Mouse (Mus musculus): ENCODE data around the gene Mia.

Gene Mia

DNA sequence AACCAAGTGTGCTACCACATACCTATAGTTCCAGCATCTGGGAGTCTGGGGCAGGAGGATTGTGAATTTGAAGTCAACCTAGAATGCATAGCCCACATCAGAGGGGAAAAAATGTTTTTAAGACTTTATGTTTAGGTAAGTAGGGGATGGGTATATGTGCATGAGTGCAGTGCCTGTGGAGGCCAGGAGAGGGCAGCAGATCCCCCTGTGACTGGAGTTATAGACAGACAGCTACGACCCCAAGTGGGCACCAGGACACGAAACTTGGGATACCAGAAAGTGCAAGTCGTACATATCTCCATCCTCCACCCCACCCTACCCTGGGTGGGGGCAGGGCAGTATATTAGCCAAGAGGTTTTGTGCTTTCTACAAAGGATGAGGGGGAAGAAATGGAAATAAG lies 4.0 kb upstream of the Mia start:
- peak; percentile 68 for DNase-seq (ENCODE audit: low read depth)

DNA sequence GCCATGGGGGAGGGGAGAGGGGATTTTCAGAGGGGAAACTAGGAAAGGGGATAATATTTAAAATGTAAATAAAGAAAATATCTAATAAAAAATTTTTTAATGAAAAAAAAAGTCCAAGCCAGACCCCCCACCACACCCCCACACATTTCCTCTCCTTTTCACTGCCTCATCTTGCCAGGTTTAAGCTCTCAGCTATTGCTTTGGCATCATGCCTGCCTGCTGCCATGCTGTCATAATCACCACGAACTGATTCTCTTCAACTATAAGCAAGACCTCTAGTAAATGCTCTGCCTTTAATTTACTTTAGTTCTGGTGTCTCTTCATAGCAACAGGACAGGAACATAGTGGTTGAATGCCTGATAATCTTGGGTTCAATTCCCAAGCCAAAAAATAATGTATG lies 1.5 kb upstream of the Mia start:
- no peak for DNase-seq (ENCODE audit: low read depth)

DNA sequence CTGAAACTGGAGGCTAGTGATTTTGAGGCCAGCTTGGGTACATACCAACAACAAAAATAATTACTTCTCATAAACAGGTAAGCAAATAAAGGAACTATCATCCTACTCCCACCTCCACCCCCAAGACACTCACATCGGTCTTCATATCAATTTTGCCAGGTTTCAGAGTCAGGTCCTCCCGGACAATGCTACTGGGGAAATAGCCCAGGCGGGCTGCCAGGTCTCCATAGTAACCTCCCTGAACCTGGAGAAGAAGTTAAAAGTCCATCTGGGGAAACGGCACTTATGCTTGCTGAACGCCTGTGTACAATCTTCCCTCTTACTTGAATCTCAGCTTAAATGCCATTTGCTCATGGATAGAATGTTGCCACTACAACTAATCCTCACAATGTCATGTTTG lies 921 bp downstream of the Mia start:
- DNase-seq (ENCODE audit: low read depth): no peak

DNA sequence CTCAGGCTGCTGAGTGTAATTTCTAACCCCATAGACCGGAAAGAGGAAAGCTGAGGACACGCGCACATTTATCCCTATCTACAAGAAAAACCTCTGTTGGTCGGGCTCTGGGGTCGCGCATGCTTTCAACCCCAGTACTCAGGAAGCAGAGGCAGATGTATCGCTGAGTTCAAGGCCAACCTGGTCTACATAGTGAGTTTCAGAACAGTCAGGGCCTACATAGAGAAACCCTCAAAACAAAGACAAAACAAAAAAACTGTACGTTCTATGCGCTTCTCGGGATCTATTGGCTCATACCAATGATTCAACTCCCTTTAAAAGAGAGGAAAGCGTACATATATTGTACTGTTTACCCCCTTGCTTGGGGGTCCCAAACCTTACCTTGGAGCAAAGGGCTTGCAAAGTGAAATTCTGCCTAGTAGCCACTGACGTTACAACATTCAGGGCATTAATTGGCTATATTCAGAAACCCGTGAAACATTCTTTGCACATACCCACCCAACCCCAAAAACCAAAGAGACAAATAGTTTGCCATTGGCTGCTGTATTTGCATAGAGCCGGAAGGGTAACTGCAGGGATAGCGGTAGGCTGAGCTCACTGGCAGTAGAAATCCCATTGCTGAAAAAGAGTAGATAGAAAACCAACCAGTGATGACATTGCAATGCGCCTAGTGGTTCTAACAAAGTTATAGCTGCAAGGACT lies 1.6 kb downstream of the Mia start:
- no peak for DNase-seq (ENCODE audit: low read depth)

DNA sequence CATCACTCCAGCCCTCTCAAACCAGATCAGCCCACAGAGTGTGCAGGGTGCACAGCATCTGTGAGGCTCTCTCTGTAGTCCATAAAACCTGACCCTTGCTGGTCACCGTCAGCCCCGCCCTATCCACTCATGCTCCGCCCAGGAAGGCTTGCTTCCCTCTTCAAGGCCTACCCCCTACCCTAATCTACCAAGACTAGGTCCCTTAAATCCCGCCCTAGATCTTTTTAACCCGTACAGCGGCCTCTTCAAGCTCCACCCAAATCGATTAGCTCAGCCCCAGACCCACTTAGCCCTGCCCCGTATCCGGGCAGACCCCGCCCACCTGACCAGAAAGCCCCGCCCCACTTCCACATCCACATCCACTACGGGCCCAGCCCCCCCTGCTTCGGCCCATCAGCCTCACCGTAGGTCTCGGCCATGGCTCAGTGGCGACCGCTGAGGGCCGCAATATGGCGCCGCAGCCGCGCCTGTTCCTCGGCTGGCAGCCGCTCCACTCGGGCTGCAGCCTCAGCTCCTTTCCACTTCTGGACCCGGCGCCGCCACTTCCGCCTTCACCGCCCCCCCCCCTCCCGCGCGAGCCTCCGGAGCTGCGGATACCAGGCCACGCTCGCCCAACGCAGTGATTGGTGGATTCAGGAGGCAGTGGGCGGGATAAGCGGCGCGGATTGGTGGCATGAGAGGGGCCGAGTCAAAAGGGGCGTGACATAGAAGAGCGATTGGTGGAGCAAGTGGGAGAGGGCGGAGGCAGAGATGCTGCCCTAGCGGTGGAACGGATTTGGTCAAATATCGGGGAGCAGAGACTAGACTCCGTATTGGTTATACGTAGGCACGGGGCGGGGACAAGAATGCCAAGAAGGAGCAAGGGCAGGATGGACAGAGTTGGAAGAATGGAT lies 2.4 kb downstream of the Mia start, which contains the start of gene Rab4b:
Gene Rab4b, minus strand, starts transcription at position 573 of the 893 bp plus-strand sequence.
- DNase-seq (ENCODE audit: low read depth): peak; percentile 100

DNA sequence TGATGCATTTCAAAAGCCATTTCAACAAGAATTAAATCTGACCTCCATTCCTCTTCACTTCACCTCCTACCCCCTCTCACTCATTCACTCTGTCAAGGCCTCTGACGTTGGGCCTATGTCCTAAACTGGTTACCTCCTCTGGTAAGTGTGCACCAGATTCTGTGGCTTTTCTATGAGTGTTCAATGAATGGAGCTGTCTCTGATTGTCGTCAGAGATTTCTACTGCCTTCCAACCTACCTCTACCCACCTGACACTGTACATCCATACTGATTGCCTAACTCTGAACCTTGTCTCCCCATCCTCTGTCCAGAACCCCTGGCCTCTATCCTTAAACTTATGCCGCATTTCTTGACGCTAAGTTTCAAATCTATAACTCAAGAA lies 3.0 kb downstream of the Mia start:
- DNase-seq (ENCODE audit: low read depth): no peak

DNA sequence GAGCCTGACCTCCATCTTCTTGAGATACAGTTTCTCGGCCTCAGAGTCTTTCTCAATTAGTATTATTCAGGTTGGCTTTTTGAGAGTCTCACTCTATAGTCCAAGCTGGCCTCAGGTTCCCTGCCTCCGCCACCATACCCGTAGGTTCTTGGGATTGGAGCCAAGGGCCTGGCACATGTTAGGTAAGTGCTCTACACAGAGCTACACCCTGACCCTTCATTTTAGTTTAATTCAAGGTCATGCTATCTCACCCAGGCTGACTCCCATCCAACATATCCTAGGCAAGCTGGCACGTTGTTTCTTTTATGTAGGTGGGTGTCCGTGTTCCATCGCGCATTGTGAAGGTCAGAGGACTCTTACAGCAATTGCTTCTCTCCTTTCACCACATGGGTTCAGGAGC lies 6.1 kb downstream of the Mia start:
- no peak for DNase-seq (ENCODE audit: low read depth)

DNA sequence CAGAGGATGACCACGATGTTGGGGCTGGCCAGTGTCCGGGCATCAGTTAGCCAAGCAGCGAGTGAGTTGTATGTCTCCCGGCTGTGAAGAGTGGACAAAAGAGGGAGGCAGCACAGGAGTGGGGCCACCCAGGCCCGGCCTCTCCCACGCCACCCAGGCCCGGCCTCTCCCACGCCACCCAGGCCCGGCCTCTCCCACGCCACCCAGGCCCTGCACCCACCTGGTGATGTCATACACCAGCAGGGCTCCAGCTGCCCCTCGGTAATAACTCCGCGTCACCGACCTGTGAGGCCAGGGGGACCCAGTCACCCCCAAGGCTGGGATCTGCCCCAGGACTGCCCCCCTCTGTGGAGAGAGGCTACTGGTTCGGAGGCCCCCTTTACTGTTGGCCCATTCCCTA lies 6.5 kb downstream of the Mia start:
- no peak for DNase-seq (ENCODE audit: low read depth)

DNA sequence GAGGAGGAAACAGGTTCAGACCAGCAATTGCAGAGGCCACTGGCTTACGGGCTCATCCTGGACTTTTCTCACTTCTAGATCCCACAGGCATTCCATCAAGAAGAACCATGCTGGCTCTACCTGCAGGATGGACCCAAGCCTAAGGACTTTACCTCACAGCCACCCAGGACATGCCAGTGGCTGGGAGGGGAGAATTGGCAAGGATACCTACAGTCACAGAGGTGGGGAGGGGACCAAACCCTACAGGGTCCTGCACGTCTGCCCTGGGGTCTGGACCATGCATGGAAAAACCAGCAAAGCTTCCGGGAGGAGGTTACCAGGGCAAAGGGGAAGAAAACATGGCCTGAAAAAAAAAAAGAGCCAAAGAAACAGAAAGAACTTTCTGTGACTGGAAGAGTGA lies 10.0 kb downstream of the Mia start:
- DNase-seq (ENCODE audit: low read depth): no peak

DNA sequence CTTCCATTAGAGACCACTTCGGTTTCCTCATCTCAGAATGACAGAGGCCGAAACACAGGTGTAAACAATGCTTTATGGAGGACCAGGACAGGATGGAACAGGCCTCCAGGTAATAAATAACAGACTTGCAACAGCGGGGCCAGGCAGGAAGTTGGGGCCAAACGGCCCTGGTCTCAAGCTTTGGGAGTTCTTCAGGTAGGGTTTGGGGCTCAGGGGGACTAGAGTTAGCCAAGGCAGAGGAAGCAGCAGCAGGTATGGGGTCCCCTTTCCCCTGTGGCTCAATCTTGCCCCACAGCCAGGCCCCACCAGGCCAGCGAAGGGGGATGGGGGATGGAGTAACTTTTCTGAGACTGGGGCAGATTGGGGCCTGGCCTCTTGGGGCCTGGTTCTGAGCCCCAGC lies 12.6 kb downstream of the Mia start:
- DNase-seq (ENCODE audit: low read depth): no peak

DNA sequence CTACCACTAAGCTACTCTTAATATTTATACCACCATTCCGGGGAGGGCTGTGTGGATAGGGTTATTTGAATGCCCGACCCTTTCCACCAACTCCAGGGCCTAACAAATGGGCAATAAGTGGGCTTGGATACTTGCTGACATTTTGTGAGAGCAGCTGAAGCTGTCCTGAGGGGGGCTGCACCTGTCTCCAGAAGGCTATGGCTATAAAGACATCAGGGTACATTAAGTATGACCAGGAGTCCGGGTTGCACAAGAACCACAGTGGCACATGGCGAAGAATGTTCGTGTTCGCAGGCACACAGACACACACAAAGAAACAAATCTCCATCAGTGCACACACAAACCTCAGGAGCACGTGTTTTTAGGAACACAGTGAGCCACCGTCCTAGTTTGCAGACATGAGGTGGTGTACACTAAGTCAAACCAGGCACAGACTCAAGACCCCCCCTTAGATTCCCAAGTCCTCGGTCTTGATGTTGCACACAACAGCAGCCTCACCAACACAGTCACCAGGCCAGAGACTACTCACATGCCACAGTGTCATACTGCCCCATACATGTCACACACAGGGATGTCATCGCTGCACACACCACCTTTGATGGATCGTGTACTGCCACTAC lies 13.4 kb downstream of the Mia start:
- no peak for DNase-seq (ENCODE audit: low read depth)

DNA sequence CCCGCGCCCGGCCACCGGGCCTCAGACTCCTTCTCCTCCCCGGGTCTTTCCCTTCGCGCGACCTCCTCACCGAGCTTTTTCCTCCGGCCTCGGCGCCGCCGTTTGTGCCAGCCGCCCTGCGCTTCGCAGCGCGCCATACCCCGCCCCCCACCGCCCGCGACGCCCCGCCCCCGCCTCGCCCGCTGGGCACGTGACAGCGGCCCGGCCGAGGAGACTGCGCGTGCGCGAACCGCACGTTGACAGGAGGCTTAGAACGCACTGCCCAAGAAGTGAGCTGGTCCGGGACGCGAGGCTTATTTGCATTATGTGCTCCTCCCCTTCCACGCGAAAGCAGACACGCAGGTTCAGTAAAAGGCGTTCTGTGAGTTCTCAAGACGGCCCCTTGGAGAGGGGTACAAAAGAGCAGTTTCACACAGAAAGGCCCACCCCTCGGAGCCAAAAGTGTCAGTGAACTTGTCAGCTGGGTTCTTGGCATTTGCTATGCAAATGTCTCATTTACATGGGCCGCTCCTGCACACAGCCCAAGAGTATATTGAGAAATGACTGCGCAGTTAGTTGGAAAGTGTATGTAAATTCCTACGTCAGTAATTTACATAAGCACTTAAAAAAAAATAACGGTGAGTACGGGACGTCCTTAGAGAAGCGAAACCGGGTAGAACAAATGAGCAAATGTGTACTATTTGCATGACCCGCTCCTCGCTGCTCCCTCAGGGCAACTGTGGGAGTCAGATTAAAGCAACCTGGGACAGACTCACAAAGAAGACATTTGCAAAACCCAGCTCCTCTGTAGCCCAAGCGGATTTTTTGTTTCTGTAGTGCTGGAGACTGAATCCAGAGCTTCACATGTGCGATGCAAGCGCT lies 14.1 kb downstream of the Mia start, which contains the start of gene Egln2:
Gene Egln2, minus strand, starts transcription at position 189 of the 861 bp plus-strand sequence.
- DNase-seq (ENCODE audit: low read depth): peak; percentile 97

DNA sequence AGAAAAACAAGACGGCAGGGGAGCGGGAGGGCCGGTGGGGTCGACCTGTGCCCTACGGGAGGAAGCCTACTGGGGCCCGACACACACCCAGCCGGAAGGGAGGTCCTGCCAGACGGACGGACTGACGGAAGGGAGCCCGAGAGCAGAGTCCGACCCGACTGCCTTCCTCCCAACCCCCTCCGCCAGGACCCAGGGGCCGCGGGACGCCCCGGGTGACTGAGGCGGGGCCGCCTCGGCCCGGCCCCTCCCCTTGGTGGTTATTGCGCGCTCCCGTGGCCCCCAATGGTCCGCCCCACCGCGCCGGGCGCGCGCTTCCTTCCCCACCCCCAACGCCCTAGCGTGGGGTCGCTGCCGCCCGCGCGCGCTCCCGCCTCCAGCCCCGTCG lies 14.7 kb downstream of the Mia start:
- DNase-seq (ENCODE audit: low read depth): peak; percentile 93

DNA sequence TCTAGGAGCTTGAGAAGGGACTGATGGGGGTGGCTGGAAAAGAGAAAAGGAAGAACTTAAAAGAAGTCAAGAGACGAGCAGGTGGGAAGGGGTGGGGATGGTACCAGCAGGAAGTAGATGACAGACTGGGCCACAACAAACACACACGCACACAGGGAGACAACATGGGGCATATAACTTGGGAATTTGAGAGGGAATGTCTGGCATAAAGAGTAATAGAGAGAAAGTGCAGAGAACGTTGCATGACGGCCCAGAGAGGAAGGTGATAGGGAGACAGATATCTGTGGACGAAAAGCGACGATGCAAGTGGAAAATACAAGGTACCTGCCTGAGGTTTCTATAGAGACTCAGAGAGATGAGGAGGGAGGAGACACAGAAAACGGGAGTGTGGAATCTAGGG lies 15.3 kb downstream of the Mia start:
- DNase-seq (ENCODE audit: low read depth): no peak

DNA sequence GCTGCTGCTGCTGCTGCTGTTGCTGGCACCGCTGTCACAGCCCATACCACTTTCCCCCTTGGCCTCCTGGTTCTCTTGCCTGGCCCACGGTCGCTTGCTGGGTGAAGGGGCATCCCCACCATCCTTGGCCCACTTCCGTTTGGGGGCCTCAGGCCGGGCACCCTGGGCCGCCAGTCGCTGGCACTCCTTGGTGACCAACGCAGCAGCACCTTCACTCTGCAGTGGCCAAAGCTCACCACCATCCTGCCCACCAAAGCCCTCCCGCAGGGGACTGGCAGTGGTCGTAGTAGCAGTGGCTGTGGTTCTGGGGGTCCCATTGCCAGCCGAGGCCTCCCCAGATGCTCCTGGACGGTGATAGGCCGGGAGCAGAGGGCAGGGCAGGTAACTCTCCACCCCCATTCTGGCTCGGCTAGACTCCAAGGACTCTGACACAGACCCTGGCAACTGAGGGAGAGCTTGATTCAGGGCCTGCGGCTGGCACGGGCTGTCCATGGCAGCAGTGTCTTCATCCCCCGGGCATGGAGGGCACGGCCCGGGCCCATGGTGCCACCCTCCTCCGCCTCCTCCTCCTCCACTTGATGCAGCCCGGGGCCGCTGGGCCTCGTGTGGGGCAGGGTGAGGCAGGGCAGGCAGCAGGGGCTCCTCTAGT lies 15.8 kb downstream of the Mia start:
- DNase-seq (ENCODE audit: low read depth): no peak

DNA sequence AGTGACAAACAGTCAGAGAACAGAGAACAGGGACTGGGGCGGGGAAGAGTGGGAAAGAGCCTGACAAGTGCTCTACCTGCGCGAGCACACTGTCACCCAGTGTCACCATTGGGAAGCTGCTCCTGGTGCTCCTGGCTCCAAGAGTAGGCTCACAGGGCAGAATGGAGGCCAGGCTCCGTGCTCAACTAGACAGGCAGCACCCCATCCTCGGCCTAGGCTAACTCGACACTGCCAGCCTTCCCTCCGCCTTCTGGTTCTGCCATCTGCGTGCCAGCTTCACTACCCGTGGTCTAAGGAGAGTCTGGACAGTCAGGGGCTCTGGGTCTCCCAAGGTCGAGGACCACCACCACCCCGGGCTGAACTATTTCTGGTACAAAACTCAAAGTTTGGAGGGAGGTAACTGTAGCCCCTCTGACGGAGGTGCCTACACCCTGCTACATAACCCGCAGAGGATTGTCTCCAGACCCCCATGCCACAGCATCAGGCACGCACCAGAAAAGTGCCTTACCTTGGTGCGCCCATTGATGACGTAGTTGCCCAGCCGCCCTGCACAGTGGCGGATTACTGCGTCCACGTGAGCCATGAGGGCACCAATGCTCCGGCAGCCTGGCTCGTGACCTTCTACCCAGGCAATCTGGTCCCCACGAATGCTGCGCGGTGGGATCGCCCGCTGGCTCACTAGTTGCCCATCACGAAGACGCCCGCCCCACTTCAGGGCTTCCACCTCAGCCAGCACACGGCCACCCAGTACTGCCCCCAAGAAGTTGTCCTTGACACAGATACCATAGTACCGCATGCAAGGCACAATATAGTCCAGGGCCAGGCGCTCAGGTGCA lies 16.6 kb downstream of the Mia start:
- no peak for DNase-seq (ENCODE audit: low read depth)

DNA sequence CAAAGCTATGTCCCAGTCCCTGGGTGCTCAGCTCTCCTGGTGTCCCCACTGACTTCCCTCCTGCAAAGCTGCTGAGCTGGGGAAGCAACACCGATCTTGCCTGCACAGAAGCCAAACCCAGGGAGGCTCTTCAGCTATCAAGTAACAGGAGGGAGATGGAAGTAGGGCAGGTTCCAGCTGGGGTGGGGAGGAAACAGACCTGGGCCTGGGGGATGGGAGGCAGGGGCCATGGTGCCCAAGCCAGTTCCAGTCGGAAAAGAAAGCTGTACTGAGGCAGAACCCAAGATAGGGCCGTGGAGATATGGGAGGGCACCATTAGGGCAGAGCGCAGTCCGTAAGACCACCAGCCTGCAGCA lies 17.5 kb downstream of the Mia start:
- no peak for DNase-seq (ENCODE audit: low read depth)

DNA sequence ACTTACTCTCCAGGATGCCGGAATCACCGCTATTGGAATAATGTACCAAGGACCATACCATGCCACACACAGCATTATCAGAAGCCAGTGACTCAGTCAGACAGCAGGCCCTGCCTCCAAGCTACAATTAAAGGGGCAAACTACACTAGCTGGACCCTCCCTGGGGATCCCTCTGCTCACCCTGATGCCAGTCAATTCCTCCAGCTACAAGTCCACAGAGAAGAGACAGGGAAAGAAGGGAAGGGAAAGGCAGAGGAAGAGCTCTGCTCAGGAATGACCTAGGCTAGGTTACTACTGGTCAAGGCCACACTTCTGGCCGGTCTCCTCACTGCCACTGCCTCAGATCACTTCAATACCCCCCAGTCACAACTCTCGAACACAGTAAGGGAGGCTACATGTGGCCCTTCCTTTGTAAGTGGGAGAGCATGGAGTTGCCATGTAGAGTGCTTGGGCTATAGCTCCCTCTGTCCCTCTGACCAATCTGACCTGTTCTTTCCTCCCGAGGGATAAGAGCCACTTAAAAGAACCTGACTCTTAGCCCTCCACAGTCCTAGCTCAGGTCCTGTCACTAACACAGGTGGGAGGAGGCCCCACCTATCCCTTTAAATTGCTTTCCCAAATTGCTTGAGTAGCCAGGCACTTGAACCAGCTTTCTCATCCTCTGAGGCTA lies 18.0 kb downstream of the Mia start:
- no peak for DNase-seq (ENCODE audit: low read depth)

DNA sequence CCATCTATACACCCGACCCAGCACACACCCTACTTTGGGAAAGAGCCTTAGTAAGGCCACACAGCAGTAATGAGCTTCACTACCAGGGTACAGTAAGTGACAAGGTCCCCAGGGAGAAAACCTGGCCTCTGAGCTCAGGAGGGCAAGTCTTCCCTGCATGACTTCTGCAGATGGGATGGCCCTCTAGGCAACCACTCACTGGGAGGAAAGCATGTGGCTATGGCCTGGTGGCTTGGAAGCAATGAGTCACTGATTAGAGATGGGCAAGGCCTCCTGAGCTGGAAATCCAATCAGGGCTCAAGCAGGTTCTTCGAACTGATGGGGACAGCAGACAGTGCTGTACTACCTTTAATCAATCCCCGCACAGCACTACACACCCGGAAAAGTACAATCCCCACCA lies 19.2 kb downstream of the Mia start:
- DNase-seq (ENCODE audit: low read depth): peak; percentile 52

DNA sequence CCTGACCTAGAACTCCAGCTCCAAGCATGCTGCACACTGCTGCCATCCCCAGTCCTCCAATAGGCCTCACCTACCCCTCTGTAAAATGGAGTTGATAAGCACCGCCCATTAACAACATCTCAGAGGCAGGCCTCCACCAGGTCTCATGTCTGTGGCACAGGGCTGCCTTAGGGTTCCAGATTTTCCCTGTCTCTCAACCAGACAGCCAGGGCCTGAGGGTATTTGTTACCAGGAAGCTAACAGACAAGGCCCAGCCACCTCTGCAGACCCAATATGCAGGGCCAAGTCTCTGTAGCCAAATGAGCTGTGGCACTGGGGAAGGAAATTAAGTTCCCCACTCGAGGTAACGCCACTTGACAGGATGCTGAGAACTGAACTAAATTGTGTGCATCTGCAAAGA lies 20.0 kb downstream of the Mia start:
- no peak for DNase-seq (ENCODE audit: low read depth)
